Mouse (Mus musculus): ENCODE data around the gene Nbea.

DNA sequence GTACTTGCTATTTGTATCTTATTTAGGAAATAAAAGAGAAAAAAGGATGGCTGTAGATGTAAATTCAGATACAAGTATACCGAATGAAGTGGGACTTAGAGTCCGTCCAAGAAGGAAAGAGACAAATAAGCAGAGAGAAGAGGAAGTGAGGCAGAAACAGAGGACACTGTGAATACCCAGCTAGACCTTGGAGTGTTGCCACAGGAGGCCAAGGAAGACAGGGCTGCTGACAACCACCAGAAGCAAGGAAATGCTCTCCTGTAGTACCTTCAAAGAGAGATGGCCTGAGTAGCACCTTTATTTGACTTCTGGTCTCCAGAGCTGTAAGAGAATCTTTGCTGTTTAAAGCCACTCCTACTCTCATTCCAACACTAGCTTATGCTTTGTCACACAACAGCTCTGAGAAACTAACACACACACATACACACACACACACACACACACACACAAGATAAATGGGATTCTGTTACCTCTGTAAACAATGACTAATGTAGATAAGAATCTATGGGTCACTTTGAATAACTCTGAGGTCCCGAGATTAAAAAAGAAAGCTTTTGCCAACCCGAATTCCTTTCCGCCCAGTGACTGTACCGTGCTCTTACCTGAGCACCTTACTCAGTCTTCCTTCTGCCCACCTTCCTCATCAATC, 3.8 kb upstream of the Nbea start:
- TF ChIP-seq CEBPB (IDR thresholded peaks at IDR 0.05; ENCODE audit: insufficient read depth, poor library complexity, severe bottlenecking): no peak
- no peak for TF ChIP-seq TCF12 (IDR thresholded peaks at IDR 0.05; ENCODE audit: insufficient read depth, poor library complexity, severe bottlenecking)
- TF ChIP-seq REST (IDR thresholded peaks at IDR 0.05; ENCODE audit: insufficient read depth, insufficient read length): no peak
- TF ChIP-seq MAX (IDR thresholded peaks at IDR 0.05; ENCODE audit: low read depth): no peak
- TF ChIP-seq POLR2A (IDR thresholded peaks at IDR 0.05; ENCODE audit: insufficient read length, low read depth): no peak
- no peak for TF ChIP-seq E2F4 (IDR thresholded peaks at IDR 0.05; ENCODE audit: insufficient read depth)
- no peak for TF ChIP-seq POLR2AphosphoS2 (IDR thresholded peaks at IDR 0.05; ENCODE audit: insufficient read length, low read depth)
- no peak for TF ChIP-seq USF1 (IDR thresholded peaks at IDR 0.05; ENCODE audit: low read depth)
- TF ChIP-seq TCF3 (IDR thresholded peaks at IDR 0.05; ENCODE audit: insufficient read length, low read depth): no peak
- no peak for TF ChIP-seq MYOG (IDR thresholded peaks at IDR 0.05; ENCODE audit: control insufficient read depth in 1 of 3, insufficient read depth in 1 of 3, insufficient read length in 2 of 3, low read depth in 2 of 3)
- TF ChIP-seq MYOD1 (IDR thresholded peaks at IDR 0.05; ENCODE audit: control insufficient read depth in 1 of 3, insufficient read length in 2 of 3, low read depth in 2 of 3): no peak

Data from myocyte (in vitro differentiated cells).